Mouse (Mus musculus) layer of hippocampus, adult 8-10 months (tissue): Measurements from ENCODE around the gene Gm21905. TPM values are rescaled to one million over a fixed set of nuclear protein-coding genes. Genes with fewer than 3 reads are reported as not detected.

Experiments
- total RNA-seq, 4 experiments: library from RNA; stranded (reverse); gene quantifications; 2 replicates each; pipeline ENCODE4 v1.2.4; 2022

The Gm21905 gene
- total RNA-seq, 4 experiments from 2014 or later = not detected

Other genes with a start within 250 kb of the Gm21905 start
- gene Atp8a1, start 99.0 kb downstream of the Gm21905 start, total RNA-seq = 100 to 1,000 TPM; 165 to 213 (median 188) TPM
- gene Gm5108, start 4.8 kb downstream of the Gm21905 start, total RNA-seq = not detected
- gene Grxcr1, start 85.4 kb upstream of the Gm21905 start, total RNA-seq = not detected